Mouse (Mus musculus) adrenal gland, postnatal 25 days (tissue): ENCODE measurements around the gene Acr. TPM values are rescaled to one million over a fixed set of nuclear protein-coding genes. Genes with fewer than 3 reads are reported as not detected.
A peak's percentile ranks its signal among the peaks of the same experiment; 100 is the strongest.

Experiments
- DNase-seq: peaks from one replicate; pipeline ENCODE4 v3.0.0; 2021; ENCODE audit warnings: mixed read lengths
- total RNA-seq: library from RNA; stranded (reverse); gene quantifications from 2 replicates; pipeline ENCODE4 v1.2.3, GENCODE M21; 2021

The Acr gene
- total RNA-seq, 1 experiment from 2014 or later, result 0.46 TPM

GRCm38 (mm10) chr15:89547824-89548601, 20.1 kb upstream of the Acr start:
- DNase-seq, result no peak

GRCm38 (mm10) chr15:89548837-89549236, 19.3 kb upstream of the Acr start:
- peak; percentile 49 for DNase-seq

GRCm38 (mm10) chr15:89550506-89550905, 17.6 kb upstream of the Acr start:
- no peak for DNase-seq

GRCm38 (mm10) chr15:89551733-89552132, 16.4 kb upstream of the Acr start:
- DNase-seq, result no peak

GRCm38 (mm10) chr15:89555591-89555990, 12.5 kb upstream of the Acr start:
- no peak for DNase-seq

- no peak for DNase-seq
Observed at GRCm38 (mm10) chr15:89556401-89557178, 11.5 kb upstream of the Acr start.

GRCm38 (mm10) chr15:89557179-89557995, 10.7 kb upstream of the Acr start:
- DNase-seq, result no peak

GRCm38 (mm10) chr15:89557996-89558390, 10.1 kb upstream of the Acr start:
- DNase-seq, result no peak

- DNase-seq, result no peak
Observed at GRCm38 (mm10) chr15:89559202-89559731, 8.9 kb upstream of the Acr start.

- no peak for DNase-seq
Observed at GRCm38 (mm10) chr15:89572147-89572546, 4.0 kb downstream of the Acr start.

- no peak for DNase-seq
Observed at GRCm38 (mm10) chr15:89582494-89582893, 14.4 kb downstream of the Acr start.

GRCm38 (mm10) chr15:89585101-89585500, 17.0 kb downstream of the Acr start:
- DNase-seq, result no peak

- DNase-seq, result no peak
Observed at GRCm38 (mm10) chr15:89585631-89586030, 17.5 kb downstream of the Acr start.

- DNase-seq, result no peak
Observed at GRCm38 (mm10) chr15:89589146-89589545, 21.0 kb downstream of the Acr start.

- DNase-seq, result no peak
Observed at GRCm38 (mm10) chr15:89591317-89591716, 23.2 kb downstream of the Acr start.

- DNase-seq, result peak; percentile 90
Observed at GRCm38 (mm10) chr15:89591723-89592455, 23.8 kb downstream of the Acr start, which contains the start of gene Rabl2. Gene Rabl2 (minus strand): TSS chr15:89591923.

GRCm38 (mm10) chr15:89592548-89592947, 24.4 kb downstream of the Acr start:
- DNase-seq, result no peak

GRCm38 (mm10) chr15:89605822-89606570, 37.9 kb downstream of the Acr start:
- no peak for DNase-seq

GRCm38 (mm10) chr15:89607480-89607879, 39.4 kb downstream of the Acr start:
- no peak for DNase-seq

GRCm38 (mm10) chr15:89607888-89608287, 39.8 kb downstream of the Acr start:
- no peak for DNase-seq
